Mouse (Mus musculus): ENCODE results near the gene Smim24.

Gene Smim24

DNA sequence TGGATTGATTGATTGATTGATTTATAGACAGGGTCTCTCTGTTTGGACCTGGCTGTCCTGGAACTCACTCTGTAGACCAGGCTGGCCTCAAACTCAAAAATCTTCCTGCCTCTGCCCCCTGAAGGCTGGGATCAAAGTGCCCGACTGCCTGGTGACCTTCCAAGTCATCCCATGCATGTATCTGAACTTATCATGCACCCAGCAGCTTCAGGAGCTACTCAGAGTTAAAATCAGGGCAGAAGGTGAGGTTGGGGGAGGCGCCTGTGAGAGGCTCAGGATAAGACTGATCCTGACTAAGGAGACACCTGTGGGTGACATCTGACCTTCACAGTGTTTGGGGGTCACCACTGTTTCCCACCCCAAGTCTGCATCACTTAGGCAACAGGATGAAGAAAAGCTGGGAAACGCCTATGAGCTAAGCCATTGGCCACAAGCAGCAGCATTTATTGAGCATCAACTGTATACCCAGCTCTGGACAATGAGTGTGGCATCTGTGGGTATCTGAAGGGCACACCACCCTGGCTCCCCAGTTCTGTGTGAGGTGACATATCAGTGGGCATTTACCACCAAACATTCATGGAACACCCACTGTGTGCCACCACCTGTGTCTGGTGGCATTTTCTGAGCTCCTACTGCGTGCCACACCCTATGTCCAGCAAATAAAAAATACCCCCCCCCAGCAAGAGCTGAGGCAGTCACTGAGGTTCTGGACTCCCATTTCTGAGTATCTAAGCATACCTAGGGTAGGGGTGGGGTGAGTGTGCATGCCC lies 30.8 kb downstream of the Smim24 start:
- DNase-seq = no peak

DNA sequence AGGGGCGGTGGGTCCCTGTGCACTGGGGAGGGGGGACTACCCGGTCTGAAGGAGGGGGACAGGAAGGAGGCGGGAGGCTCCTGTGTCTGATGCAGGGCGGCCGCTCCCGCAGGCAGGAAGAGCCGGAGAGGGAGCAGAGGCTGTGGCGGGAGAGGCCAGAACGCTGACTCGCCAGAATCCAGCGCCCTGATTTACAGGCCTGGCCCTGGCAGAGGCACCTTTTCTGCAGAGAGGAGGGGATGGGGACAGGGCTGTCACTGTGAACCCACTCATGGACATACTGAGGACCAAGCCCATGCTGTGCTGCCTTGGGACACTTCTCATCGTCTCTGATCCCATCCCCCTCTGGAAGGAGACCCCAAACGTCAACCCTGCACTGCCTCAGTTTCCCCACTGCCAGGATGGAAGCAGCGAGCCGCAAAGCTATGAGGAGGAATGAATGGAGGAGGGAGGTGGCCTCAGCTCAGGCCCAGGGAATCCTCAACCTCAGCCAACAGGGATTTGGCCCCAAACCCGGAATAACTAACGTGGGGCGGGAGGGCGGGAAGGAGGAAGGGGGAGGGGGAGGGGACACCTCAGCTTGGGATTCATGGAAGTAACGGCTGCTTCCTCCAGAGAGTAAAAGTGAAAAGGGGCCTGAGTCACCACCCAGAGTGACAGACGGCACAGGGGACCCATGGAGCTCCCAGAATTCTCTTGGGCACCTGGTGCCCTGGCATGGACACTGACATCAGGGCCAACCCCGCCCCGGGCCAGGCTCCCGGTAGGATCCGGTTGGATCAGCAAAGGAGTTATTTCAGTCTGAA lies 31.6 kb downstream of the Smim24 start:
- peak; percentile 46 for DNase-seq

DNA sequence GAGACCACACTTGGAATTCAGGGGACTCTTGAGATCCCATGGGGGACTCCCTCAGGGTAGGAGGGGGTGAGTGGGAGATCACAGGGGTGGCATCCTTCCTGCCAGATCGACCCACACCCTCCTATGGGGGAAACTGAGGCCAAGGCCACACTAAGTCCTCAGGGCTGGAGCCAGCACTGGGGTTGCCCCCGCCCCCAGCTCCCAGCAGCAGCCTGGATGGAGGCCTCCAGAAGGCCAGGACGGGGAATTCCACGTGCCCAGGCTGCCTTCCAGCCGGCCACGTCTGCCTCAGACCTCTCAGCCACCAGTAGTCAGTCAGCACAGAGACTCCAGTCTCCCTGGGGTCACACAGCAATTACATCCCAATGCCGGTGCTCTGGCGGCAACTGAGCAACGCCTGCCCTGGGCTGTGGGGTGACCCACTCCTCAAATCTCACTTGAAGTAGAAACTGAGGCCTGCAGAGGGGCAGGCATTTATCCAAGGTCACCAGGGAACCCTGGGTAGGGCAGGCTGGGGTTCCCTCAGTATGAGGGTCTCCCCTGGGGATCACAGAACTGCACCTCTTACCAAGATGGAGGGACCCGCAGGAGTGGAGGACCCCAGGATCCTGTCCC lies 32.5 kb downstream of the Smim24 start:
- DNase-seq = peak; percentile 16

DNA sequence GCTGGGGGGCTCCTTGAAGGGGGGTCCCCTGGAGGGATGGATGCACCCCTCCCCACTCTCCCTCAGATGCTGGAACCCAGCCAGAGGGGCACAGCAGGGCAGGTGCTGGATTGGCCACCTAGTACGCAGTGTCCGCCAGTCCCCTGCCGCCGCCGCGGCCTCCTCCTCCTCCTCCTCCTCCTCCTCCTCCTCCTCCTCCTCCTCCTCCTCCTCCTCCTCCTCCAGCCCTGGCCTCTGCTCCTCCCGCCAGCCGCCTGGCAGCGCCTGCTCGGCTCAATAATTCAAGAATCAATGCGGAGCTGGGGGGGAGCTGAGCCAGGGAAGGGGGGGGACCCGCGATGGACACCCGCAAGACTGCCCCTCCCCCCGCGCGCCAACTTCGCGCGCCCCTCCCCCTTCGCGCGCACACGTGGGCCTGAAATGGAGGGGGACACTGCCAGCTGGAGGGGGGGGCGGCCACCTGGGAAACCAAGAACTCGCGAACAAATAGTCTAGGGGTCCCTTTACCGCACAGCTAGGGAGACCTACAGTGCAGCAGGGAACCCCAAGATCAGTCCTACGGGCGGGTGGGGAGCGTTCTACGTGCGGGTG lies 33.3 kb downstream of the Smim24 start:
- DNase-seq = peak; percentile 15

DNA sequence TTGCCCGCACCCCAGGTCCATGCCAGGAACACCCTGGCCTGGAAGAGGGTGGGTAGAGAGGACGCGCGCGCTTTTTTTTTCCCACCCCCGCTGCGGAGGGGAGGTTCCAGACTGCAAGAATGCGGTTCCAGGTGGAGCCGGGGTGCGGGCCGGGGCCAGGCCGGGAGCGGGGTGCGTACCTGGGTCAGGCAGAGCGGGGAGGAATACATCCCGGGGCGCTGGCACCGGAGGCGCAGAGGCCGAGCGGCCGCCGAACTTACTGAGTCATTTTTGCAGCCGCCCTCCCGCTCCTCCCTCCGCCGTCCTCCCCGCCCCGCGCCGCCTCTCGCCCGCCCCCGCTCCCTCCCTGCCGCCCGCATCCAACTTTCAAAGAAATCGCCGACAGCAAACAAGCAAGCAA lies 34.0 kb downstream of the Smim24 start:
- peak; percentile 77 for DNase-seq

DNA sequence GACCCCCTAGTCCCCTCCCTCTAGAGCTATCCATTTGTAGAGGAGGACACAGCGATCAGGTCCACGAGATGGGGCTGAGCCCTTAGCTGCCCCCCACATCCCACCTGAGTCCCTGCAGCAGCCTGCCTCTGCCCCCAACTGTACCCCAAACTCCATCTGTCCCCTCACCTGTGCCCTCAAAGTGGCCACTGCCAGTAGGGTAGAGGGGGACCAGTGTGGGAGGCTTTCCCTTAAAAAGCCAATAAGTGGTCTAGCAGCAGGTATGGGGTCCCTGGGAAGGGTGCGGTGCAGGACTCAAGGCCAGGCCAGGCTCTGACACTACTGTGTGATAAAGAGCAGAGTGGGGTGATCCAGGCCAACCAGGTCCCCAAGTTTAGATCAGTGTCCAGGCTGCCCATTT lies 34.5 kb downstream of the Smim24 start:
- no peak for DNase-seq

DNA sequence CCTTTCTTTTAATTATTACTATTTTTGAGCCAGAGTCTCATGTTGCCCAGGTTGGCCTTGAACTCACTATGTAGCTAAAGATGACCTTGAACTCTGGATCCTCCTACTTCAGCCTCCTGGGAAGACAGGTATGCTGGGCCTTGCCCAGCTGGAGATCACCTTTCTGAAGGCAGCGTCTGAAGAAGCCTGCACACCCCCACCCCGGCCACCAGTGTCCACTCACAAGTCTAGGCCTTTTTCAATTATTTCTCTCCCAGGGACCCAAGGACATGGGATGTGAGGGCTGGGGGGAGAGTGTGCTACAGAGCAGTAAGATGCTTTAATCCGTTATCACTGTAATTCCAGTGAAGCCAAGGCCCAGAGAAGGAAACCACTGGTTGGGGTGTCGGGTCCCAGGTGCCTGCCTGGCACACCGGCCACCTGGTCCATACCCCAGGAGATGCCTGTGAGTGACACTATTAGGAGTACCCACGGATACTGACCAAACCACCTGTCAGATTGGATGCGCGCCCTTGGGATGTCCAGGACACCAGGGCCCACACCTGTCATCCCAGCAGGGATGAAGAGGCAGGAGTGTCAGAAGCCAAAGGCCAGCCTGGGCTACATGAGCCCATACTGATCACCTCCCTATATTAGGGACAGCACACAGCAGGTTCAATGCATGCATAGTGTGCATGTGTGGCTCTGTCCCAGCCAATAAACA lies 35.1 kb downstream of the Smim24 start:
- DNase-seq = no peak

DNA sequence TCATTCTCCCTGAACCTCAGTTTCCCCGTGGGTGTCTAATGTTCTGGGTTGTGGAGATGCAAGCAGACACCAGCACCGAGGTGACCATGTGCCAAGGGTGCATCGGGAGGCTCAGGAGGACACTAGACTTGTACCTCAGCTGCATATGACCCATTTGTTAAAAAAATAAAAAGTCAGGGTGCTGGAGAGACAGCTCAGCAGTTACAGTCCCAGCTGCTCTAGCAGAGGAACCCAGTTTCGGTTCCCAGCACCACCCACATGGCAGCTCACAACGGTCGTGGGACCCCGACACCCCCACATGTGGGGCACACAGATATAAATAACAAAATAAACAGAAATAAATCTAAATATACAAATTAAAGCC lies 35.6 kb downstream of the Smim24 start:
- no peak for DNase-seq

DNA sequence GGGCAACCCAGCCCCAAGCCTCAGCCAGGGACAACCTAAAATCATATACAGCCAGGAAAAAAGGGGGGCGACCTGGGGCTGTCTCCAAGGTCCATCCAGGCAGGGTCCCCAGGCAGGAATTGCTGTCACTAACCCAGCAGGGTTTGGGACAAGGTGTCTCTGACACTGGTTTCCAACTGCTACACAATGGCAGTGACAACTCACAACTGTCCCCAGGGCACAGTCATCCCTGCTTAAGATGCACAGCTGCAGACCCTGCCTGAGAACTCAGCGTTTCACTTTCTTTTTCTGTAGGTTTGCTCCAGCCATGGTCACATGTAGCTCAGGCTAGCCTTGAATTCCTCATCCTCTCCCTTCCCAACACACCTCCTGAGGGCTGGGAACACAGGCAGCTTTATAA lies 36.2 kb downstream of the Smim24 start:
- no peak for DNase-seq

DNA sequence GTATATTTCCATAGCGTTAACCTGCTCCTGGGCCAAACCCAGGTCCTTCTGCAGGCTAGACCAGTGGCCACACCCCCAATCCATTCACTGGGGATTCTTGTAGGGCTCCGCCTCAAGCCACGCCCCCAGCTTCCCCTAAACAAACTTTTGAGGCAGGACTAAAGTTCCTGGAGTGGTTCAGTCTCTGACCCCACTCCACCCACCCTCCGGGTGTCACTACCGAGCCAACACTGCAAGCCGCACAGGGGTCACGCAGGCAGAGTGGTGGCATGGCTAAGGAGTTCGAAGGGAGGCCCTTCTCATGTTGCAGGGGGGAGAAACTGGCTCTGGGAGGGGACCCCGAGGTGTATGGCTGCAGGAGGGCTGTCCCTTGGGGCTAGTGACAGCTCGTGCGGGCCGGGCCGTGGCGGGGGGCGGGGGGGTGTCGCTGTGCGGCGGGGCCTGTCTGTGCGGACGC lies 36.8 kb downstream of the Smim24 start:
- DNase-seq = peak; percentile 92

DNA sequence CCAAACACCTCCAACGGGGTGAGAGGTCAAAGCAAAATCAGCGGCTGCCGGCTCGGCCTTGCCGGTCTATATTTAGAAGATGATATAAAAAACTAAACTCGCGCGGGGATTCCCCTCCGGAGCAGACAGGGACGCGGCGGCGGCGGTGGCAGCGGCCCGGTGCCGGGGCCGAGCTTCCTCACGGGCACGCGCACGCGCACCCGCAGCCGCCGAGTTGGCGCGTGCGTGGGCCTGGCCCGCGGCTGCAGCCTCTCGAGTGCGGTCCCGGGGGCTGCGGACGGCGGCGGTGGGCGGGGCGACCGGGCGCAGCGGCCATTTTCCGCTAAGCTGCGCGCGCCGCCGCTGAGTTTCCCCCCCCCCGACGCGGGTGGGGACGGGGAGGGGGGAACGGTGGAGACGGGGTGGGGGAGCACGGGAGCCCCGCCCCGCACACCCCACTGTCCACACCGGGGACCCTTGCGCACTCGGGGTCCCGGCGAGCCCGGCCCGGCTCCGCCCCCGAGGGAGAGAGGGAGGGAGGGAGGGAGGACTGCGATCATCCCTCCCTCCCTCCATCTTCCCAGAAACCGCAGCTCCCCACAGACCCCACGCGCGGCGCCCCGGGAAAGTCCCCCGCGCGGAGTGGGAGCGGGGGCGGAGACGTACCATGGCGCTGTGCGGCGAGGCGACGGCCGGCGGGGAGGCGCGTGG lies 37.4 kb downstream of the Smim24 start:
- DNase-seq = peak; percentile 80

DNA sequence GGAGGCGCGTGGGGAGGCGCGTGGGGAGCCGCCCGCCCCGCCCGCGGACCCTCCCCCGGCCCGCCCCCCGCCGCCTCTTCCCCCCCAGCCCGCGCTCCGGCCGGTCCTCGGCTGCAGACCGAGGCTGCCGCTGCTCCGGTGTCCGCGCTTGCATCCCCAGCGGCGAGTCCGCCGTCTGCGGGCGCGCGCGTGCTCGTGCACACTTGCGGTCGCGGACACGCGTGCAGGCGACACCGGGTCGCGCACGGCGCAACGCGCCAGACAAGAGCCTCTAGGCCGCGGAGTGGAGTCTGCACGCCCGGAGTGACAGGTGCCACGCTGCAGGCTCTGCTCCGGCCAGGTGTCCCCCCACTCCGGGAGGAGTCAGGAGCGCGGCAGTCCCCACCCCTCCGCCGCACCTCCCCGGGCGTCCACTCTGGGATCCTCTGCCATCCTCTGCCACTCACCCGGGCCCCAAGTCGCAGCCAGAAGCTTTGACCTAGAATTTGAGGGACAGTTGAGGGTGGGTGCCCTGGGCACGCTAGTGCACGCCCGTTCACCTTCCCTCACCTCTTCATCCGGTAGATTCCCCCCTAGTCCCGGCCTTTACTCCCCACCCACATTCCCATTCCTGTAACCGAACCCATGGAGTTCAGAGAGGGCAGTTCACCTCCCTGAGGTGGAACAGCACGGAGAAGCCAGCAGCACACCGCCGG lies 38.1 kb downstream of the Smim24 start:
- DNase-seq = no peak

DNA sequence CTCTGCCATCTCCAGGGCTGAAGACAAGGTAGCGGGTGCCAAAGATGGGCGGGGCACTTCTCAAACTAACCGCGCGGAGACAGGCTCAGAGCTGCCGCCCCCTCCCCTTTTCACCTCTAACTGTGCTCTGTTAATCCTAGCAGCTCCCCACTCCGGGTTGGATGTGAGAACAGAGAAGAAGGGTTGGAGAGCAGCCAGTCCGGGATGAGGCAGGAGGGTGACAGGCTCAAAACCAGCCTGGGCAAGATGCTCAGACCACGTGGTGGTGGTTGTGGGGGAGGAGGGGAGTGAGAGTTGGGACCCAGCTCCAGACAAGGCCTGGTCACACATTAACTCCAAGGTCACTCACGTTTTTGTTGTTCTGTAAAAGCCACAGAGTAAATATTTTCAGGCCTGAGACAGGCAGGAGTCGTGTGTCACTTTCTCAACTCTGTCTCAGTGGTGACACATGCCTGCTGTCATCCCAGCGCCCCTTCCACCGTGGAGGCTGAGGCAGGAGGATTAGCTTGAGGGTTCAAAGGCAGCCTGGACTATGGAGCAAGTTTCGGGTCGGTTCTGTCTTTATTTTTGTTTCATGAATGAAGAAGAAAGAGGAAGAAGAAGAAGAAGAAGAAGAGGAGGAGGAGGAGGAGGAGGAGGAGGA lies 38.8 kb downstream of the Smim24 start:
- no peak for DNase-seq

DNA sequence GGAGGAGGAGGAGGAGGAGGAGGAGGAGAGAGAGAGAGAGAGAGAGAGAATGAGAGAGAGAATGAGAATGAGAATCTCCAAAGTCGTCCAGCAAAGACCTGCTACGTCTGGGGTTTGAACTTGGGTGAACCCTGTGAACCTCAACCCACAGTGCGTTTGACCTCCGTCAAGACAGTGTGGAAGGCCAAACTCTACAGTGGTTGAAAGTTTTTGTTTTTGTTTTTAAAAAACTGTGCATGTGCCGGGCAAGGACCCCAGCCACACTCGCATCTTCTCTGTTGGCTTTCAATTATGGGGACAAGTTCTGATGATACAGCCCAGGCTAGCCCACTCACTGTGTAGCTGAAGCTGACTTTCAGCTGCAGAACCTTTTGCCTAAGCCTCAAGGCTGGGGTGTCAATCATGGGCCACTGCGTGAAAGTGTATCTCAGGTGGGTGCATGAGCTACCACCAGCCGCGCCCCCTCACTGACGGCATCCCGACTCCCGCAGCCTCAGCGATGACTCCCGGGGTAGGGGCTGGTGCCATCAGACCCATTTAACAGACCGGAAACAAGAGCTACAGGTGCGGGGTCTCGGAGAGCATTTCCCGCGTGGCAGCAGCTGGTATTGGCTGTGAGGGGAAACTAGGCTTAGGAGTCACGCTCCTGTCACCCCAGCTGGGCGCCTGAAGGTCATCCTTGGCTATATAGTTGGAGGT lies 39.5 kb downstream of the Smim24 start:
- no peak for DNase-seq

DNA sequence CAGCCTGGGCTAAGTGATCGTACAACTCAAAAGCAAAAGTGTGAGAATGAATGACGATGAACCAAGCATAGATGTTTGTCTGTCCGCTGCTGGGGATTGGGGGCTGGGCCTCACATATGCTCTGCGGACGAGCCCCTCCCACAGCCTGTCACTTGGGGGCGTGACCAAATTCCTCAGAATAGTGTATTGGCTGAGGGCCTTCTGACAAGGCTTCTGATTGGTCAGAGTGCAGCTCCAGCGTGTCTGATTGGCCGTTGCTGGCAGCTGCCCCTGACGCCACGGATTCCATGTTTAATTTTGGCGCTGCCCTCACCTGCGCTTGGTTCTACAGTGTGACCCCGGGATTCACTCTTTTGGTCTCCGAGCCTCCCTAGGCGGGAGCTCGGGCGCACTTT lies 40.0 kb downstream of the Smim24 start:
- DNase-seq = peak; percentile 93

DNA sequence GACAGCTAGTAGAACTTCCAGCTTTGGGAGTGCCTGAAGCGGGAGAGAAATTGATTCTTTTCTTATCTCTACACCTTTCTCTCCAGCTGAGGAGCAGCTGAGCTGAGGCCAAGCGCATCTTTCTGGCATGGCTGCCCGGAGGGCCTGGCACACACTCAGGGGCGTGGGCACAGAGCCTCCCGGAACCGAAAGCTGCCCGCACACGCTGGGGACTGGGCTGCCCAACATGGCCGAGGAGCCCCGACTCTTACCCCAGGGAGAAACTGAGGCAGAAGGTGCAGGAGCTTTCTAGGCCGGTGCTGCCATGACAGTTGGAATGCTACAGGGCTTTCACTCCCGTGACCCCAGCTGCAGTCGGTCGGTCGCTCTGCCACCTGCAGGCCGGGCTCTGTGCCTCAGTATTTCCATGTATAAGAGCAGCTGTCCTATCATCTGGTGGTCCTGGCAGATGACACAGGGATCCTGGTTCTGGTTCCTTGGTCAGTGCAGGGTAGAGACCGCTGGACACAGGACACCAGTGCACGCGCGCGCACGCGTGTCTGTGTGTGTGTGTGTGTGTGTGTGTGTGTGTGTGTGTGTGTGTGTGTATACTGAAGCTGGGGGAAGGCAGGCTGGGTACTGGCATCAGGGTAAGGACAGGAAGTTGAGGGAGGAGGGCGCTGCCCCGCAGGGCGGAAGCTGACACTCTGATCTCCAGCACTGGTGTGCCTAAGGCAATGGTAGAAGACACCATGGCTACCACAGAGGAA lies 40.9 kb downstream of the Smim24 start:
- peak; percentile 61 for DNase-seq

DNA sequence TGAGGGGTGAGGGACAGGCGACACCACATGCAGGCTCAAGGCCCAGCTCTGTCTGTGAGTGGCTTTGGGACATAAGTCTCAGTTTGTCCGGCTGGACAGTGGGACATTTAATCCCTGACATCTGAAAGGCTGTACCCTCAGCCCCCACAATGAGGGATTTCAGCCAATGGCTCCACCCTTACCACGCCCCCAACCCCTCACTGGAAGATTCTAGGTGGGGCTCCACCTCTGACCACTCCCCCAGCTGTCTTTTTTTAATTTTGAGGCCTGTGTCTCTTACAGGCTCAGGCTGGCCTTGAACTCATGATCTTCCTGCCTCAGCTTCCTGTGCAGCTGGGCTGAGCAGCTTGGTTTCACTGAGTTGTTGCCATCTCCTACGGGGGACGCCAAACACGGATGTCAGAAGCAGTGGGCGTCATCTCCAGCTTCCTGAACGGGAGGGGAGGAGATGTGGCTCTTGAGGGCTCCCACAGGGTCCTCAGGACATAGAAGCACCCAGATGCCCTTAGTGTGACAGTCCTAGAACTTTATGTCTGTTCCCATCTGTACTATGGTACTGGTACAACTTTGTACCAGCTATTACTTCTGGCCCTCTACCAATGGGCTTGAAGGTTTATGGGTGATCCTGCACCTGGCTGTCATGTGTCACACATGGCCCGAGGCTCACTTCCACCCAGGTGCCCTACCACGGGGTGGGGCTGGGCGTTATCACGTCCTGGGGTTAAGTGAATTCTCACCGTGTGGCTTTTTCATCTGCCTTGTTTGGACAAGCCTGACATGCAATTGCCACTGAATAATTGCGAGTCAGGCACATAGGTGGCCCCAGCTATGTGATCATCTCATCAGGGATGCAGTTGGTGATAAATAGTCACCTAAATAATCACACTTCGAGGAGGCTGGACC lies 41.8 kb downstream of the Smim24 start:
- DNase-seq = no peak

DNA sequence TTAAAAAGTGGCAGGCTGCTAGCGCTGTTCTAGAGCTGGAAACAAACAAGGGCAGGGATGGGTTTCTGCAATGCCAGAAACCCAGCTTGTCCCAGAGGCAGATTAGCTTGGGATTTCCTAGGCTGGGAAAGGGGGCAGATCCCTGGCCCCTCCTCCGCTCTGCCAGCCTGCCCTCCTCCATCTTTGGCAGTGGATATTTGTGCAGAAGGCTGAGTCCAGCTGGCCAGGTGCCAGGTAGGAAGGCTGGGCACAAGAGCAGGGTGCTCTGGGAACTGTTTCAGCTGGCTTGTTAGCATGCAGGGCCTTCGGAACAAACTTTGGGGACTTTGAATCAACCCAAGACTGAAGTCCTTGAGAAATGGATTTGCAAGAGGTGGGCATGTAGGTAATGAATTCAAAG lies 42.6 kb downstream of the Smim24 start:
- peak; percentile 82 for DNase-seq

DNA sequence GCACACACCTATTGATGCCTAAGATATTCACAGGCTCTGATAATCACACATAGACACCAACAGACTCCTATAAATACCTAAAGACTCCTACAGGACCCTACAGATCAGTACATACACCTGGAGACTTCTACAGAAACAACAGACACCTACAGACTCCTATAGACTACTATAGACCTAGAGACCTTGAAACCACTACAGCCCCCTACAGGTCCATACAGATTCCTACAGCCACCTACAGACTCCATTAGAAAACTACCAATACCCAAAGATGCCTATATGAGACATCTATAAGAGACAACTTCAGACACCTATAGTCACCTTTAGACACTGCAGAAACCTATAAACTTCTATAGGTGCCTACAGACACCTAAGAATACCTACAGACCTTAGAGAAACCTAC lies 48.2 kb downstream of the Smim24 start:
- no peak for DNase-seq

Measured in lung, postnatal 14 days (tissue).